Comparison of ENCODE assay signal across 20 mouse cellular contexts in the genomic region with DNA sequence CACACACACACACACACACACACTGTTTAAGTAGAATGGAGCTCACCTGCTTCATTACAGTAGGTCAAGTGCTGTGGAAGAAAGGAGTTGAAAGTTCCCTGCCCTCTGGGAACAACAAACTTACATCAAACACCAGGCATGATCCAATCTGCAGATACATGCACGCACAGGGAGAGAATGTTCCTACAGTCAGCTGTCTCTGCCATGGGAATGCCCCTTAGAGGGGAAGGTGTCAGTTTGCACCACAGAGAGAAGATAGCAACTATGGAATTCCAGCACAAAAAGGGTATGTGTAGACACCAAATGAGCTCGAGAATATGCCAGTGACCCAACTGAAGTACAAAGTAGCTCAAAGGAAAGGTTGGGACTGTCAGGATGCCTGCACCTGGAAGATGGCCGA.
A peak's percentile ranks its signal among the peaks of the same experiment; 100 is the strongest.
DNase-seq lines count a peak whose midpoint lies in the region; ATAC-seq and TF ChIP-seq lines count a peak whose summit lies in the region.
"Had no signal": no experiment of that assay in that cellular context is flagged by ENCODE, and none has a peak within 500 bp of the region (broad histone marks: within the 10 kb centered on the region; RNA-seq: fewer than 3 reads in every experiment).

No protein-coding gene starts in this region.

- peak; percentile 33 for DNase-seq in forelimb bud, embryonic 11.5 days (ENCODE audit: low read depth, low spot score)
- no peak for DNase-seq in right cerebral cortex, postnatal 4 days
- no peak for DNase-seq in thymus, postnatal 4 days
- DNase-seq: adrenal gland, adult 8-10 months; adrenal gland, postnatal 36 days; cerebellum, adult 11 months; cerebellum, adult 9-10 months; cerebellum, postnatal 36 days; gastrocnemius, postnatal 14 days; heart, adult 2 months; heart, postnatal 14 days had no signal

- H3K36me3 ChIP-seq in embryonic facial prominence, embryonic 12.5 days: no peaks in the 10 kb centered on the region
- peaks cover 11% of the 10 kb centered on the region for H3K36me3 ChIP-seq in embryonic facial prominence, embryonic 13.5 days
- H3K36me3 ChIP-seq in myocyte (ENCODE audit: control insufficient read depth, insufficient read depth): peaks cover 10% of the 10 kb centered on the region
- H3K36me3 ChIP-seq: heart, embryonic 15.5 days; hindbrain, embryonic 13.5 days had no signal

- H3K4me2 ChIP-seq in embryonic facial prominence, embryonic 12.5 days (replicated peaks): no peak overlapping the region
- no peak overlapping the region for H3K4me2 ChIP-seq in embryonic facial prominence, embryonic 13.5 days
- peak overlapping the region; percentile 6 for H3K4me2 ChIP-seq in myocyte (ENCODE audit: low read depth)
- H3K4me2 ChIP-seq: heart, embryonic 11.5 days; heart, embryonic 15.5 days; hindbrain, embryonic 13.5 days had no signal

- no peaks in the 10 kb centered on the region for H3K79me2 ChIP-seq in myocyte (ENCODE audit: control insufficient read depth, insufficient read depth)

- no peak for ATAC-seq in embryonic facial prominence, embryonic 12.5 days (ENCODE audit: insufficient number of reproducible peaks, insufficient read depth, low FRiP score, low TSS enrichment)
- no peak for ATAC-seq in embryonic facial prominence, embryonic 13.5 days (ENCODE audit: insufficient number of reproducible peaks, insufficient read depth, low FRiP score, low TSS enrichment, low read depth)
- ATAC-seq: forebrain, embryonic 16.5 days; hindbrain, postnatal 0 days had no signal

- H3K9me3 ChIP-seq in embryonic facial prominence, embryonic 12.5 days: no peaks in the 10 kb centered on the region
- H3K9me3 ChIP-seq in embryonic facial prominence, embryonic 13.5 days: no peaks in the 10 kb centered on the region
- H3K9me3 ChIP-seq: heart, embryonic 15.5 days; hindbrain, embryonic 13.5 days had no signal

- H3K4me3 ChIP-seq in embryonic facial prominence, embryonic 12.5 days: no peak overlapping the region
- H3K4me3 ChIP-seq in embryonic facial prominence, embryonic 13.5 days: no peak overlapping the region
- H3K4me3 ChIP-seq in myocyte: no peak overlapping the region
- H3K4me3 ChIP-seq: erythroblast, embryonic 14.5 days; heart, adult 2 months; heart, embryonic 15.5 days; hindbrain, embryonic 13.5 days had no signal

- 47% methylated on average over 3 of the region's 3 CpGs for WGBS in embryonic facial prominence, embryonic 12.5 days
- WGBS in embryonic facial prominence, embryonic 13.5 days: 45% methylated on average over 3 of the region's 3 CpGs

- H3ac ChIP-seq in myocyte (ENCODE audit: control insufficient read depth, insufficient read length): no peak overlapping the region

- no peak overlapping the region for H3K9ac ChIP-seq in embryonic facial prominence, embryonic 12.5 days
- H3K9ac ChIP-seq in embryonic facial prominence, embryonic 13.5 days: no peak overlapping the region
- H3K9ac ChIP-seq: heart, embryonic 15.5 days; hindbrain, embryonic 13.5 days had no signal

- no peak for TF ChIP-seq POLR2A in myocyte (IDR thresholded peaks at IDR 0.05; ENCODE audit: insufficient read length, low read depth)

- peaks cover 15% of the 10 kb centered on the region for H3K4me1 ChIP-seq in embryonic facial prominence, embryonic 12.5 days
- peaks cover 22% of the 10 kb centered on the region for H3K4me1 ChIP-seq in embryonic facial prominence, embryonic 13.5 days
- H3K4me1 ChIP-seq: heart, embryonic 15.5 days; hindbrain, embryonic 13.5 days had no signal

- H3K27ac ChIP-seq in embryonic facial prominence, embryonic 12.5 days: peak overlapping the region; percentile 7; the same call in 1 of the 2 replicates
- peak overlapping the region; percentile 63; the same call in 1 of the 2 replicates for H3K27ac ChIP-seq in embryonic facial prominence, embryonic 13.5 days
- H3K27ac ChIP-seq: heart, adult 2 months; heart, embryonic 15.5 days; hindbrain, embryonic 13.5 days; hindbrain, postnatal 0 days had no signal

- H3K27me3 ChIP-seq in embryonic facial prominence, embryonic 12.5 days: no peaks in the 10 kb centered on the region
- H3K27me3 ChIP-seq in embryonic facial prominence, embryonic 13.5 days: no peaks in the 10 kb centered on the region
- H3K27me3 ChIP-seq in myocyte (ENCODE audit: control insufficient read depth, insufficient read depth, insufficient read length): no peaks in the 10 kb centered on the region
- H3K27me3 ChIP-seq: heart, embryonic 15.5 days; hindbrain, embryonic 13.5 days had no signal

TF ChIP-seq in myocyte, 11 proteins besides CTCF, POLR2A, EP300 and RAD21:
- TF ChIP-seq MYOG (IDR thresholded peaks at IDR 0.05; ENCODE audit: control insufficient read depth in 1 of 3, insufficient read depth in 1 of 3, insufficient read length in 2 of 3, low read depth in 2 of 3) (peak in 2 of 3 experiments; percentile 43 to 50), MYOD1 (IDR thresholded peaks at IDR 0.05; ENCODE audit: control insufficient read depth in 1 of 3, insufficient read length in 2 of 3, low read depth in 2 of 3) (peak in 1 of 3 experiments; percentile 63), POLR2AphosphoS2 (IDR thresholded peaks at IDR 0.05; ENCODE audit: insufficient read length, low read depth) (no peak), E2F4 (IDR thresholded peaks at IDR 0.05; ENCODE audit: insufficient read depth) (no peak), SRF (IDR thresholded peaks at IDR 0.05; ENCODE audit: control insufficient read depth, insufficient read length, low read depth) (no peak), USF1 (IDR thresholded peaks at IDR 0.05; ENCODE audit: low read depth) (no peak), MAX (IDR thresholded peaks at IDR 0.05; ENCODE audit: low read depth) (no peak), TCF12 (IDR thresholded peaks at IDR 0.05; ENCODE audit: insufficient read depth, poor library complexity, severe bottlenecking) (no peak), REST (IDR thresholded peaks at IDR 0.05; ENCODE audit: insufficient read depth, insufficient read length) (no peak), TCF3 (IDR thresholded peaks at IDR 0.05; ENCODE audit: insufficient read length, low read depth) (no peak), CEBPB (IDR thresholded peaks at IDR 0.05; ENCODE audit: insufficient read depth, poor library complexity, severe bottlenecking) (no peak)
TF ChIP-seq in myocyte: peak in this region for 2.
